Mouse (Mus musculus): ENCODE measurements around the gene Tufm. TPM values are rescaled to one million over a fixed set of nuclear protein-coding genes. Genes with fewer than 3 reads are reported as not detected.

Tufm gene
- polyA plus RNA-seq, 1 experiment = 100 TPM

DNA sequence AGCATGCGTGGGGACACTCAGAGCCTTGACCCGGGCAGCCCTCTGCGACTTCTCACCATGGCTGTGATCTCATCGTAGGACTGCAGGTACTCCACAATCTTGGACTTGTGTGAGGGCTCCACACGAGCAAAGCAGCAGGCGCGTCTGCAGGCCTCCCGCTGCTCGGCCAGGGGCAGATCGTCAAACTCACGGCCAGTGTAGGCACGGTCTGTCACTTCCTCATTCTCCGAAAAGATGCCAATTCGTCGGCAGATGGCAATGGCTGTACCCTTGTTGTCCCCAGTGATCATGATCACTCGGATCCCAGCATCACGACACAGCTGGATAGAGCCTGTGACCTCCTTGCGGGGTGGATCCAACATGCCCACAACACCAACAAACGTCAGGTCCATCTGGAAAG, 38.7 kb upstream of the Tufm start:
- H3K36me3 ChIP-seq (ENCODE audit: control insufficient read depth, insufficient read depth, low read length, poor library complexity, severe bottlenecking) = no peaks in the 10 kb centered on the region
- TF ChIP-seq CTCF (IDR thresholded peaks at IDR 0.05; ENCODE audit: low read depth, low read length) = no peak
- TF ChIP-seq POLR2A (IDR thresholded peaks at IDR 0.05; ENCODE audit: insufficient read depth, low read length) = no peak
- TF ChIP-seq EP300 (IDR thresholded peaks at IDR 0.05; ENCODE audit: insufficient read depth, low read depth, low read length) = no peak

DNA sequence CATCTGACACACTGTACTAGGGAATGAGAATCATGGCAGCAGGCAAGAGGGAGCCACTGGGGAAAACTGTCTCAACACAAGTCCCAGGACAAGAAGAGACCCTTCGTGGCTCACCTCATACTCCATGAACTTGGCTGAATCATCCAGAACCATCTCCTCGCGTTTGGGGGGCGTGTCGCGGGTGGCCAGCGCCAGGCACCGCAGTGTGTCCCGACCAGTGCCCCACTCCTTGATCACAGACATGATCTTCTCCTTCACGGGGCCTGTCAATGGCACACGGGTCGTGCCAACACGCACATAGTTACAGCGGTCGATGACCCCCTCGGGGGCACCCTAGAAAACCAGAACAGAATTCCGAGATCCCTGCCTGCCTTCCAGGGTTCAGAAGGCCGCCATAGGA, 37.2 kb upstream of the Tufm start:
- H3K27me3 ChIP-seq (ENCODE audit: control insufficient read depth, insufficient read depth, low read length, poor library complexity, severe bottlenecking) = no peaks in the 10 kb centered on the region
- H3K4me1 ChIP-seq (ENCODE audit: control insufficient read depth, insufficient read depth, low read length) = no peaks in the 10 kb centered on the region
- no peak overlapping the region for H3K27ac ChIP-seq (ENCODE audit: insufficient read depth, low read length)
- no peak overlapping the region for H3K4me3 ChIP-seq (ENCODE audit: low read depth, low read length)
- no peaks in the 10 kb centered on the region for H3K9me3 ChIP-seq (replicated peaks; ENCODE audit: control insufficient read depth, insufficient read depth, low read length, poor library complexity, severe bottlenecking)
- no peaks in the 10 kb centered on the region for H3K36me3 ChIP-seq (ENCODE audit: control insufficient read depth, insufficient read depth, low read length, poor library complexity, severe bottlenecking)
- H3K9ac ChIP-seq (ENCODE audit: low read depth, poor library complexity, severe bottlenecking) = no peak overlapping the region
- TF ChIP-seq POLR2A (IDR thresholded peaks at IDR 0.05; ENCODE audit: insufficient read depth, low read length) = no peak
- TF ChIP-seq CTCF (IDR thresholded peaks at IDR 0.05; ENCODE audit: low read depth, low read length) = no peak
- no peak for TF ChIP-seq EP300 (IDR thresholded peaks at IDR 0.05; ENCODE audit: insufficient read depth, low read depth, low read length)

More for the DNA sequence above, 38.7 kb upstream of the Tufm start:
- Histone ChIP-seq H3K4me3 (ENCODE audit: low read depth, low read length) (no peak overlapping the region), H3K9ac (ENCODE audit: low read depth, poor library complexity, severe bottlenecking) (no peak overlapping the region), H3K4me1 (ENCODE audit: control insufficient read depth, insufficient read depth, low read length) (no peaks in the 10 kb centered on the region), H3K27me3 (ENCODE audit: control insufficient read depth, insufficient read depth, low read length, poor library complexity, severe bottlenecking) (no peaks in the 10 kb centered on the region), H3K27ac (ENCODE audit: insufficient read depth, low read length) (no peak overlapping the region), H3K9me3 (replicated peaks; ENCODE audit: control insufficient read depth, insufficient read depth, low read length, poor library complexity, severe bottlenecking) (no peaks in the 10 kb centered on the region)

DNA sequence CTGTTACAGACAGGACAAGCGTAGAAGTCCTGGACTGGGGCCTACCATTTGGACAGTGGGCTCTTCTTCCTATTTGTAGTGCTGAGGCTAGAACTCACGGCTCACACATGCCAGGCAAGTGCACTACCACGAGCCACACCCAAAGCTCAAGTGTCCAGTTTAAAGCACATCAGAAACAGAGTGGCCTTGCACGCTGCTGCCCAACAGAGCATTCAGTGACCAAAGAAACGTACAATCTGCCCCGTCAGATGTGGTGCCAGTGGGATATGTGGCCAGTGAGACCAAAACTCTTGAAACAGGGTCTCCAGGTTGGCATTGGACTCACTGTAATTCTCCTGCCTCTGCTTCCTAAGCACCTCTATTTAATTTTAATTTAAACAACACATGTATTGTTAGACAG, 36.5 kb upstream of the Tufm start:
- H3K4me1 ChIP-seq (ENCODE audit: control insufficient read depth, insufficient read depth, low read length) = no peaks in the 10 kb centered on the region
- TF ChIP-seq POLR2A (IDR thresholded peaks at IDR 0.05; ENCODE audit: insufficient read depth, low read length) = no peak
- TF ChIP-seq EP300 (IDR thresholded peaks at IDR 0.05; ENCODE audit: insufficient read depth, low read depth, low read length) = no peak
- TF ChIP-seq CTCF (IDR thresholded peaks at IDR 0.05; ENCODE audit: low read depth, low read length) = no peak
- H3K36me3 ChIP-seq (ENCODE audit: control insufficient read depth, insufficient read depth, low read length, poor library complexity, severe bottlenecking) = no peaks in the 10 kb centered on the region
- H3K4me3 ChIP-seq (ENCODE audit: low read depth, low read length) = no peak overlapping the region
- no peak overlapping the region for H3K27ac ChIP-seq (ENCODE audit: insufficient read depth, low read length)
- H3K27me3 ChIP-seq (ENCODE audit: control insufficient read depth, insufficient read depth, low read length, poor library complexity, severe bottlenecking) = no peaks in the 10 kb centered on the region
- H3K9ac ChIP-seq (ENCODE audit: low read depth, poor library complexity, severe bottlenecking) = no peak overlapping the region
- no peaks in the 10 kb centered on the region for H3K9me3 ChIP-seq (replicated peaks; ENCODE audit: control insufficient read depth, insufficient read depth, low read length, poor library complexity, severe bottlenecking)

DNA sequence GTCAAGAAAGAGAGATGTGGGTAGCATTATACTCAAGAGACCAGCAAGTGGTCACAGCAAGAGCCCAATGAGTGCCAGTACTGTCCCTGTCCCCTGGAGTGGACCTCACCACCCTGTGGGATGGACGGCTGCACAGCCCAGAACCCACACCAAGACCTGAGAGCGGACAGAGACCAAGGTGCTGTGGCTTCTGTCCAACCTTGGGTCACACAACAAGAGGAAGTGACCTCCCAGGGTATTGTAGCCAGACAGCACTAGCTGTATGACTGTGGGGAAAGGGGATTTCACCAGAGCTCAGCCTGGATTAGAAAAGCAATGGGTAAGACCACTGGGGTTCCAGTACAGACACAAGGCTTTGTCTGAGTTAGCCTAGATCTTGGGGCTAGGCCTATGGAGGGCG, 34.9 kb upstream of the Tufm start:
- Histone ChIP-seq H3K9me3 (replicated peaks; ENCODE audit: control insufficient read depth, insufficient read depth, low read length, poor library complexity, severe bottlenecking) (no peaks in the 10 kb centered on the region), H3K36me3 (ENCODE audit: control insufficient read depth, insufficient read depth, low read length, poor library complexity, severe bottlenecking) (no peaks in the 10 kb centered on the region), H3K27ac (ENCODE audit: insufficient read depth, low read length) (no peak overlapping the region), H3K27me3 (ENCODE audit: control insufficient read depth, insufficient read depth, low read length, poor library complexity, severe bottlenecking) (no peaks in the 10 kb centered on the region), H3K4me1 (ENCODE audit: control insufficient read depth, insufficient read depth, low read length) (no peaks in the 10 kb centered on the region), H3K9ac (ENCODE audit: low read depth, poor library complexity, severe bottlenecking) (no peak overlapping the region), H3K4me3 (ENCODE audit: low read depth, low read length) (no peak overlapping the region)
- no peak for TF ChIP-seq EP300 (IDR thresholded peaks at IDR 0.05; ENCODE audit: insufficient read depth, low read depth, low read length)
- TF ChIP-seq CTCF (IDR thresholded peaks at IDR 0.05; ENCODE audit: low read depth, low read length) = no peak
- TF ChIP-seq POLR2A (IDR thresholded peaks at IDR 0.05; ENCODE audit: insufficient read depth, low read length) = no peak

DNA sequence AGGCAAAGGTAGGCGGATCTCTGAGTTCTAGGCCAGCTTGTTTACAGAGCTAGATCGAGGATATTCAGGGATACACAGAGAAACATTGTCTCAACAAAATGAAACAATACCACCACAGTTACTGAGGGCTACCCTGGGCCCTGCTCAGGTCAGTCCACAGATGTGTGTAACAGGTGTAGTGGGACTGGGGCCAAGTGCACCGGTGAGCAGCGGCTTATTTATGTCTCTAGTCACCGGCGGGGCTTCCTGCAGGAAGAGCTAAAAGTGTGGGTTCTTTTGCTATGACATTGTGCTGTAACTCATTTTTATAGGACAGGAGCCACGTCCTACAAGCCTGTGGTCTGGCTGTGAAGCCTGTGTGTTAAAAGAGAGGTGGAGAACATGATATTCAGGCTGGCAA, 33.3 kb upstream of the Tufm start:
- no peaks in the 10 kb centered on the region for H3K9me3 ChIP-seq (replicated peaks; ENCODE audit: control insufficient read depth, insufficient read depth, low read length, poor library complexity, severe bottlenecking)
- H3K9ac ChIP-seq (ENCODE audit: low read depth, poor library complexity, severe bottlenecking) = no peak overlapping the region
- no peaks in the 10 kb centered on the region for H3K27me3 ChIP-seq (ENCODE audit: control insufficient read depth, insufficient read depth, low read length, poor library complexity, severe bottlenecking)
- TF ChIP-seq CTCF (IDR thresholded peaks at IDR 0.05; ENCODE audit: low read depth, low read length) (no peak), POLR2A (IDR thresholded peaks at IDR 0.05; ENCODE audit: insufficient read depth, low read length) (no peak), EP300 (IDR thresholded peaks at IDR 0.05; ENCODE audit: insufficient read depth, low read depth, low read length) (no peak)
- no peak overlapping the region for H3K4me3 ChIP-seq (ENCODE audit: low read depth, low read length)
- no peaks in the 10 kb centered on the region for H3K36me3 ChIP-seq (ENCODE audit: control insufficient read depth, insufficient read depth, low read length, poor library complexity, severe bottlenecking)
- H3K27ac ChIP-seq (ENCODE audit: insufficient read depth, low read length) = no peak overlapping the region
- no peaks in the 10 kb centered on the region for H3K4me1 ChIP-seq (ENCODE audit: control insufficient read depth, insufficient read depth, low read length)

DNA sequence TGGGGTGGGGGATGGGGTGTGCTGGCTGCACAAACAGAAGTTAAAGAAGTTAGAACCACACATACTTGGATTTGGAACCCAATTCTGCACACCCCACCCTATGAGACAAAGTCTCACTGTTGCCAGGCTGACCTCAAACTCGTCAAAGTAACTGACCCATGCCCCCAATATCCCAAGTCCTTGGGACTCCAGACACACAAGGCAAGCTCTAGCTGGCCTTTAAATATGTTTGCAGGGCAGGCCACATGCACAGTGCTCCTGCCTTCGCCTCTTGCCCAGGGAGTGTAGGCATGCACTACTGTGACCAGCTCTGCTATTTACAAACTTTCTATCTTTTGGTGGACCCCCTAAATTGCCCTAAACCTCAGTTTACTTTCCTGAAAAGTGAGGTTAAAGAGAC, 31.9 kb upstream of the Tufm start:
- H3K4me1 ChIP-seq (ENCODE audit: control insufficient read depth, insufficient read depth, low read length) = no peaks in the 10 kb centered on the region
- TF ChIP-seq EP300 (IDR thresholded peaks at IDR 0.05; ENCODE audit: insufficient read depth, low read depth, low read length) = no peak
- TF ChIP-seq CTCF (IDR thresholded peaks at IDR 0.05; ENCODE audit: low read depth, low read length) = no peak
- no peak for TF ChIP-seq POLR2A (IDR thresholded peaks at IDR 0.05; ENCODE audit: insufficient read depth, low read length)
- H3K27ac ChIP-seq (ENCODE audit: insufficient read depth, low read length) = no peak overlapping the region
- no peaks in the 10 kb centered on the region for H3K9me3 ChIP-seq (replicated peaks; ENCODE audit: control insufficient read depth, insufficient read depth, low read length, poor library complexity, severe bottlenecking)
- no peaks in the 10 kb centered on the region for H3K36me3 ChIP-seq (ENCODE audit: control insufficient read depth, insufficient read depth, low read length, poor library complexity, severe bottlenecking)
- no peak overlapping the region for H3K9ac ChIP-seq (ENCODE audit: low read depth, poor library complexity, severe bottlenecking)
- no peak overlapping the region for H3K4me3 ChIP-seq (ENCODE audit: low read depth, low read length)
- H3K27me3 ChIP-seq (ENCODE audit: control insufficient read depth, insufficient read depth, low read length, poor library complexity, severe bottlenecking) = no peaks in the 10 kb centered on the region
